Mouse (Mus musculus) liver, embryonic 16.5 days (tissue): ENCODE results near the gene Uso1. TPM values are rescaled to one million over a fixed set of nuclear protein-coding genes. Genes with fewer than 3 reads are reported as not detected.

Source experiments
- ATAC-seq: fragments of 200-750 bp; cut with Nextera tagmentation; 2 replicates; pipeline ENCODE4 v1.8.0; 2017; ENCODE audit warnings: low read depth, mild to moderate bottlenecking, moderate number of reproducible peaks, moderate library complexity
- H3K27ac ChIP-seq: fragments of 300-500 bp; sonication (generic); 2 replicates; pipeline ENCODE4 v1.5.1; 2014; ENCODE audit warnings: mild to moderate bottlenecking, low read length
- H3K27me3 ChIP-seq: fragments of 300-500 bp; sonication (generic); 2 replicates; pipeline ENCODE4 v1.6.1; 2014; ENCODE audit warnings: low read depth, low read length, mixed read lengths; ENCODE audit not compliant: control insufficient read depth, insufficient read depth
- H3K36me3 ChIP-seq: fragments of 300-500 bp; sonication (generic); 2 replicates; pipeline ENCODE4 v1.6.1; 2014; ENCODE audit warnings: mild to moderate bottlenecking; ENCODE audit not compliant: control insufficient read depth, insufficient read depth
- H3K4me1 ChIP-seq: fragments of 300-500 bp; sonication (generic); 2 replicates; pipeline ENCODE4 v1.6.1; 2014; ENCODE audit warnings: low read depth, low read length, mixed read lengths; ENCODE audit not compliant: control insufficient read depth
- H3K4me2 ChIP-seq: fragments of 300-500 bp; sonication (generic); 2 replicates; pipeline ENCODE4 v1.6.1; 2014; ENCODE audit warnings: low read depth, low read length, mixed read lengths
- H3K4me3 ChIP-seq: fragments of 300-500 bp; sonication (generic); 2 replicates; pipeline ENCODE4 v1.5.1; 2014; ENCODE audit warnings: low read depth, mild to moderate bottlenecking, low read length
- H3K9ac ChIP-seq: fragments of 300-500 bp; sonication (generic); 2 replicates; pipeline ENCODE4 v1.6.1; 2014; ENCODE audit warnings: low read depth, low read length
- H3K9me3 ChIP-seq: fragments of 300-500 bp; sonication (generic); replicated peaks from 2 replicates; pipeline ENCODE4 v1.6.1; 2016; ENCODE audit warnings: low read length; ENCODE audit not compliant: control insufficient read depth
- WGBS: fragments of 180-500 bp; shearing (Covaris S2); extraction: QIAGEN DNeasy Blood & Tissue Kit; methylation state at CpG from one replicate; pipeline ENCODE4 v1.1.7; 2014; ENCODE audit not compliant: insufficient replicate concordance; 5-methylcytosine and 5-hydroxymethylcytosine counted together
- polyA plus RNA-seq: library from polyadenylated mRNA; unstranded; fragments of >200 nt; fragmentation: Nextera tagmentation; extraction: Ambion mirVana; gene quantifications from 2 replicates; pipeline ENCODE4 v1.2.1, GENCODE M21; 2015

Uso1 gene
- polyA plus RNA-seq, 1 experiment from 2014 or later = 19.3 TPM

DNA sequence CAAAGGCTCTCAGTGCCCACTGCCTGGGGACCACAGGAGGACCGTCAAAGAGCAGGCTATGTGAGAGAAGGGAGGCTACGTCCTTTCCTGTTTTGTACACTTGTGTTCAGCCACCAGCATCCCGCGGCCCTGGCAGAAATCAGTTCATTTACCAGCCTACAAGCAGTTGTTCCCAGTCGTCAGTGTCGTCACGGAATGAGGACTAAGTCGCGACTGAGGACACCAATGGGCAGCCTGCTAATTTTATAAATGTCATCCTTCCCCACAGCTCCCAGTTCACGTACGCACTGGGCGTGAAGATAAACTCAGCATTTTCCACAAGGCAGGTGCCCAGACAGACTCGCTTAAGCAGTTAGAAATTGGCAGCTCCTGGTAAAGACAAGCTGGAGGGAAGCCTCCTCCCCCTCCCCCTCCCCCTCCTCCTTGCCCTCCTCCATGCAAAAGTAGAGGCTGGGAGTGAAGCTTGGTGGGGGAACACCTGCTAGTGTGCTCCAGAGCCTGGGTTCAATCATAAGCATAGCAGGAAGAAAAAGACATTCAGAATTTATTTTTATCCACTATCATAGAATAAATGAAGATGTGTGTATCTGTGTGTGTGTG is 33.8 kb upstream of the Uso1 start:
- 69% methylated on average over 13 of the region's 13 CpGs for WGBS
- H3K27me3 ChIP-seq = no peaks in the 10 kb centered on the region
- ATAC-seq = no peak
- no peaks in the 10 kb centered on the region for H3K9me3 ChIP-seq
- H3K4me1 ChIP-seq = no peaks in the 10 kb centered on the region; the same call in 1 of the 2 replicates
- no peaks in the 10 kb centered on the region for H3K36me3 ChIP-seq
- H3K27ac ChIP-seq = no peak overlapping the region
- no peak overlapping the region for H3K4me2 ChIP-seq
- no peak overlapping the region for H3K4me3 ChIP-seq
- H3K9ac ChIP-seq = no peak overlapping the region

DNA sequence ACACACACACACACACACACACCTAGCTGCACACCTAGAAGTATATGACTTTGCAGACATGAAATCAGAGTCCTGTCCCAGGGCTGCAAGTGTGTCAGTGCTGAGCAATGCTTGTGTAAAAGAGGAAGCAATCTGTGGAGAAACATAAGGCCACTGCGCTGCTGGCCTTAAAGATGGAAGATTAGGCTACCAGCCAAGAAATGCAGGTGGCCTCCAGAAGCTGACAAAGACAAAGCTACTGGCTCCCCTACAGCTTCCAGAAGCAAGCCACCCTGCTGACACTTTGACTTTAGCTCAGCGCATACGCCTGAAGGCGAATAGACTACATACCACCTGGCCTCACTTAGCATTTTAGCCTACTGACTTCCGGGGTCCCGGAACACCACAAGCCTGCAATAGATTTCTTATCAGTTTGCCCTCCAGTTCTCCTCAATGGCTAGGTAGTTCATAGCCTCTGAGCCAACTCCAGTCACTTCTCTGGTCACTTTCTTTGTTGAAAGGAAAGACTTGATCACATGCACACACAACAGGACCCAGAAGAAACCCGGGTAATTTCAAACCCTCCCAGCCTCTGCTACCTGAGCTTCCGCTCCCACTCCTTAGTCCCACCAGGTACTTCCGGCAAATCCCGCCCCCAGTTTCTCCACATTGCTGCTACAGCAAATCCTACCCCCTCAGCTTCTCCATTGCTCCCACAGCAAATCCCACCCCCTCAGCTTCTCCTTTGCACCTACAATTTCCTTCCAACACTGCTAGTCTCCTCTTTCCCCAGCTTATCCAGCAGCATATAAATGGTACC is 31.2 kb upstream of the Uso1 start:
- H3K27ac ChIP-seq = no peak overlapping the region
- WGBS = 49% methylated on average over 10 of the region's 10 CpGs
- H3K4me3 ChIP-seq = no peak overlapping the region
- no peaks in the 10 kb centered on the region; the same call in 1 of the 2 replicates for H3K4me1 ChIP-seq
- no peaks in the 10 kb centered on the region for H3K36me3 ChIP-seq
- H3K27me3 ChIP-seq = no peaks in the 10 kb centered on the region
- no peak overlapping the region for H3K4me2 ChIP-seq
- no peak for ATAC-seq
- no peak overlapping the region for H3K9ac ChIP-seq
- no peaks in the 10 kb centered on the region for H3K9me3 ChIP-seq

DNA sequence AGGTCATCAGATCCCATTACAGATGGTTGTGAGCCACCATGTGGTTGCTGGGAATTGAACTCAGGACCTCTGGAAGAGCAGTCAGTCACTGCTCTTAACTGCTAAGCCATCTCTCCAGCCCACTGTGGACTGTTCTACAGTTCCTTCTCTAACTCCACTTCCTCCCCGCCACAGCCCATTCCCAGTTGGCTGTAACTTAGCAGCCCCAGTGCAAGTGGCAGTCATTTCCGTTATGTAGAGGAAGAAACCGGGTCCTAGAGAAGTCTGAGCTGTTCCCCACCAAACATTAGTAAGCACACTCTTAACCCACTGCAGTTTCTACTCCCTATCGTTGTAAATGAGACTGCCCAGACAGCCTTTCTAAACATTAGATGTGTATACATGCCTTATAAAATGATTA is 30.5 kb upstream of the Uso1 start:
- ATAC-seq = no peak
- 36% methylated on average over 4 of the region's 4 CpGs for WGBS
- no peak overlapping the region for H3K4me3 ChIP-seq

DNA sequence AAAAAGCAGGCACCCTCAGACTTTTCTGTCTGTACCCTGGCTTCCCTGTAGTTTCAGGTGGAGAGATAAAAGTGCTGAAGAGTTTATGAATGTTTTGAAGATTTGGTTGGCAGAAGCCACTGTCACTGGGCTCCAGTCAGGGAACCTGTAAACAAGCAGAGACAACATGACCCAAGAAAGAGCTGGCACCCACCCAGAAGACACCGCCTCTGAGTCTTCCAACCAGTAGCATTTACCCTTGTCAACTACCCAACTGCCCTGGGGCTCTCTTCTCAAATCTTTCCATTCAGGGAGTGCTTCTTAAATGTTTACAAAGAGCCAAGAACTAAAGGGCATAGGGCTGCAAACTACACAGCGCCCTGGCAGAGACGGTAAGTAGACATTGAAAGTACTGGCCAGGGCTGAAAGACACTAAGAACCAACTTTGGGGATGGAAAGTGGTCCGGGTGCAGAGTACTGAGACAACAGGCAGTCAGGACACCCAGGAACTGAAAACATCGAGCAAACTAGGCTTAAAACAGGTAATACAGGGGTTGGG is 26.9 kb upstream of the Uso1 start:
- WGBS = 73% methylated on average over 5 of the region's 5 CpGs
- no peak overlapping the region for H3K4me3 ChIP-seq
- peaks cover 15% of the 10 kb centered on the region for H3K4me1 ChIP-seq
- peaks cover 16% of the 10 kb centered on the region for H3K27me3 ChIP-seq
- no peak overlapping the region for H3K27ac ChIP-seq
- H3K9ac ChIP-seq = no peak overlapping the region
- ATAC-seq = no peak
- no peaks in the 10 kb centered on the region for H3K9me3 ChIP-seq
- no peak overlapping the region for H3K4me2 ChIP-seq
- no peaks in the 10 kb centered on the region for H3K36me3 ChIP-seq

More for the DNA sequence above, 30.5 kb upstream of the Uso1 start:
- Histone ChIP-seq H3K27ac (no peak overlapping the region), H3K36me3 (no peaks in the 10 kb centered on the region), H3K9ac (no peak overlapping the region), H3K27me3 (peaks cover 2% of the 10 kb centered on the region), H3K9me3 (no peaks in the 10 kb centered on the region), H3K4me2 (no peak overlapping the region), H3K4me1 (no peaks in the 10 kb centered on the region; the same call in 1 of the 2 replicates)

DNA sequence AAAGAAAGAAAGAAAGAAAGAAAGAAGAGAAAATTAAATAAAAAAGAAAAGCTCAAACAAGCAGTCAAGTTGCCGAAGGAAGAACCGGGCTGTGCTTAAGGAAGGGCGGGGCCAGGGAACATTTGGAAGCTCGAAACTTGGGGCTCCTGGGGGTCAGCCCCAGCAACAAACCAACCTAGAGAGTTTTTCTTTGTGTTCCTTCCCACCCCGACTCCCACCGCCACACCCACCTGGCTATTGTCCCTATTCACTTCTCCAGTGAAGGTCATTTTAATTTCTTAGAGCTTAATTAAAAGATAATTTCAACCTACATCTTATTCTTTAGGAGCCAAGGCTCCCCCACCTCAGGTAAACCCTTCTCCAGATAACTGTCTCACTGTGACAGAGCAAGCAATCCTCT is 25.6 kb upstream of the Uso1 start:
- peaks cover 16% of the 10 kb centered on the region for H3K27me3 ChIP-seq
- no peak overlapping the region for H3K9ac ChIP-seq
- H3K27ac ChIP-seq = no peak overlapping the region
- H3K4me1 ChIP-seq = peaks cover 15% of the 10 kb centered on the region
- 16% methylated on average over 6 of the region's 6 CpGs for WGBS
- H3K36me3 ChIP-seq = no peaks in the 10 kb centered on the region
- H3K9me3 ChIP-seq = no peaks in the 10 kb centered on the region
- H3K4me2 ChIP-seq = peak overlapping the region; percentile 38
- H3K4me3 ChIP-seq = peak overlapping the region; percentile 24; the same call in 1 of the 2 replicates
- ATAC-seq = no peak

DNA sequence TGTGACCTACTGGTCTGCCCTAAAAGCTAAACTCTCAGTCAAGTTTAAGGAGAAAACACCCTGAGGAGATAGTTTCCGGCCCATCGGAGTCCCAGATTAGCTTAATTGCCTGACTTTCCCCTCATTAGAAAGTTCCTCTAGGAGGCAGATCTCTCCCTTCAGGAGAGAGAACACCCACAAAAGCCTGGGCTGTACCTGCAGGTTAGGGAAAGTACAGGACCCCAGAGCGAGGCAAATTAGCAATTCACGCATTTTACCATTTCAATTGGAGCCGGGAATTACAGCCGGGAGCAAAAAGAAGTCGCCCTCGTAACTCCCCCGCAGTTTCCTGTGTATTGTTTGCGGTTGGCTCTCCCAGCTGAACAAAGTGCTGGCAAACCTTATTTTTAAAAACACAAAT is 25.2 kb upstream of the Uso1 start:
- Histone ChIP-seq H3K4me2 (peak overlapping the region; percentile 38), H3K27ac (no peak overlapping the region), H3K27me3 (peaks cover 16% of the 10 kb centered on the region), H3K36me3 (no peaks in the 10 kb centered on the region), H3K9ac (peak overlapping the region; percentile 18; the same call in 1 of the 2 replicates), H3K4me1 (peaks cover 15% of the 10 kb centered on the region), H3K4me3 (peak overlapping the region; percentile 24), H3K9me3 (no peaks in the 10 kb centered on the region)
- ATAC-seq = no peak
- 7% methylated on average over 10 of the region's 10 CpGs for WGBS

DNA sequence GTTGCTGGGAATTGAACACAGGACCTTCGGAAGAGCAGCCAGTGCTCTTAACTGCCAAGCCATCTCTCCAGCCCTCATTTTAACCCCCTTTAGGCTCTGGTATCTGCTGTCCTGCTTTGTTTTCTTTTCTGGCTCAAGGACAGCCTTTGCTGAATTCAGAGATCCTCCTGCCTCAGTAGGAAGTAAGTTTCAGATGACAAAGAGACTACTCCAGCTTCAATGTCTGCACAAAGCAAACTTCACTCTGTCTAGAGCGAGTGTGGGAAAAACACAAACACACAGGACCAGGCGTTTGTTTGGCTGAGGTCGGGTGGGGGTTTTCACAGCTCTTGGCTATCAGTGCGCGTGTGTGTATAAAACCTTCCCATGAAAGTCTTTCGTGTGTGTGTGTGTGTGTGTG is 24.3 kb upstream of the Uso1 start:
- Histone ChIP-seq H3K4me2 (no peak overlapping the region), H3K4me3 (no peak overlapping the region), H3K4me1 (peaks cover 15% of the 10 kb centered on the region), H3K36me3 (no peaks in the 10 kb centered on the region), H3K27ac (no peak overlapping the region), H3K9me3 (no peaks in the 10 kb centered on the region), H3K9ac (no peak overlapping the region), H3K27me3 (peaks cover 16% of the 10 kb centered on the region)
- WGBS = 65% methylated on average over 7 of the region's 7 CpGs
- no peak for ATAC-seq

DNA sequence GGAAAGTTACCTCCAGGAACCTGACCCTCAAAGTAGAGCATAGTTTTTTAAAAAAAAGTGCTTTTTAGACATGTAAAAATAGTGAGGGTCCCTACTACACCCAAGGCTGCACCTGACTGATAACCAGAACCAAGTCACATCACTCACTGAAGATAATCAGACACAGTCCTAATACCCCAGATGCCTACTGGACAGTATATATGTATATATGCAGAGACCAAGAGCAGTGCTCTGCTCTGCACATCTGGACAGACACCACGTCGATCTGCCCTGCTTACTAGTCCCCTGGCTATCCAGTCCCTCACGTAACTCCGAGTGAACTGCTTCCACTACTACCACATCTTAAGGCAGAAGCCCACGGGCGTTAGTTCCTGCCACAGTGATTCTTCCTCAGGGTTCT is 23.5 kb upstream of the Uso1 start:
- whole genome bisulfite sequencing = 25% methylated on average over 6 of the region's 6 CpGs
- peak; percentile 49 for ATAC-seq

DNA sequence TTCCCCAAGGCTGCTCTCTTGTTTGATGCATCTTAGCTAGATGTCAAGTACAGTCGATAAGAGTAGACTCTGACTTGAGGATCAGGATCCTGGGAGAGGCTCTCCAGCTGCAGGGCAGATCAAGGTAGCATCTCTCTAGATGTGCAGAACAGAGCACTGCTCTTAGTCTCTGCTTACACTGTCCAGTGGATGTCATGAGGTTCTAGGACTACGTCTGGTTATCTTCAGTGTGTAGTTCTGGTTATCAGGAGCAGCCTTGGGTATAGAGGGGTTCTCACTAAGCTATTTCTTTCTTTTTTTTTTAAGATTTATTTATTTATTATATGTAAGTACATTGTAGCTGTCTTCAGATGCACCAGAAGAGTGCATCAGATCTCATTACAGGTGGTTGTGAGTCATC is 22.8 kb upstream of the Uso1 start:
- H3K4me3 ChIP-seq = no peak overlapping the region
- peaks cover 15% of the 10 kb centered on the region for H3K4me1 ChIP-seq
- no peak overlapping the region for H3K9ac ChIP-seq
- 53% methylated on average over 2 of the region's 2 CpGs for WGBS
- H3K27ac ChIP-seq = no peak overlapping the region
- H3K36me3 ChIP-seq = no peaks in the 10 kb centered on the region
- H3K27me3 ChIP-seq = peaks cover 16% of the 10 kb centered on the region
- no peaks in the 10 kb centered on the region for H3K9me3 ChIP-seq
- no peak overlapping the region for H3K4me2 ChIP-seq
- ATAC-seq = no peak

More for the DNA sequence above, 23.5 kb upstream of the Uso1 start:
- H3K27me3 ChIP-seq = peaks cover 16% of the 10 kb centered on the region
- H3K4me1 ChIP-seq = peaks cover 15% of the 10 kb centered on the region
- H3K27ac ChIP-seq = no peak overlapping the region
- no peaks in the 10 kb centered on the region for H3K9me3 ChIP-seq
- H3K4me2 ChIP-seq = no peak overlapping the region
- no peak overlapping the region for H3K9ac ChIP-seq
- H3K4me3 ChIP-seq = no peak overlapping the region
- no peaks in the 10 kb centered on the region for H3K36me3 ChIP-seq
